Mouse (Mus musculus) stomach, postnatal 0 days (tissue): ENCODE measurements around the gene Fuk.

ENCODE experiments used
- CTCF ChIP-seq: IDR thresholded peaks from 2 replicates; pipeline ENCODE4 v1.5.1; 2016; ENCODE audit warnings: antibody characterized with exemption, low read depth, mild to moderate bottlenecking, moderate library complexity
- EP300 ChIP-seq: optimal IDR thresholded peaks from 2 replicates; pipeline ENCODE3; 2016; ENCODE audit warnings: antibody characterized with exemption

- no peak for TF ChIP-seq EP300
- no peak; the same call in 1 of the 2 replicates for TF ChIP-seq CTCF
These were observed 55.1 kb downstream of the Fuk start for GRCm38 (mm10) chr8:110847171-110847549.
